Mouse (Mus musculus) frontal cortex, postnatal 10 days (tissue): ENCODE results near the gene Ip6k1.

Experiments
- DNase-seq, 2 experiments: peaks; one replicate each; pipeline ENCODE4 v3.0.0; 2022; ENCODE audit warnings: low spot score in 2 of 2, mixed read lengths in 1 of 2

Gene Ip6k1

DNA sequence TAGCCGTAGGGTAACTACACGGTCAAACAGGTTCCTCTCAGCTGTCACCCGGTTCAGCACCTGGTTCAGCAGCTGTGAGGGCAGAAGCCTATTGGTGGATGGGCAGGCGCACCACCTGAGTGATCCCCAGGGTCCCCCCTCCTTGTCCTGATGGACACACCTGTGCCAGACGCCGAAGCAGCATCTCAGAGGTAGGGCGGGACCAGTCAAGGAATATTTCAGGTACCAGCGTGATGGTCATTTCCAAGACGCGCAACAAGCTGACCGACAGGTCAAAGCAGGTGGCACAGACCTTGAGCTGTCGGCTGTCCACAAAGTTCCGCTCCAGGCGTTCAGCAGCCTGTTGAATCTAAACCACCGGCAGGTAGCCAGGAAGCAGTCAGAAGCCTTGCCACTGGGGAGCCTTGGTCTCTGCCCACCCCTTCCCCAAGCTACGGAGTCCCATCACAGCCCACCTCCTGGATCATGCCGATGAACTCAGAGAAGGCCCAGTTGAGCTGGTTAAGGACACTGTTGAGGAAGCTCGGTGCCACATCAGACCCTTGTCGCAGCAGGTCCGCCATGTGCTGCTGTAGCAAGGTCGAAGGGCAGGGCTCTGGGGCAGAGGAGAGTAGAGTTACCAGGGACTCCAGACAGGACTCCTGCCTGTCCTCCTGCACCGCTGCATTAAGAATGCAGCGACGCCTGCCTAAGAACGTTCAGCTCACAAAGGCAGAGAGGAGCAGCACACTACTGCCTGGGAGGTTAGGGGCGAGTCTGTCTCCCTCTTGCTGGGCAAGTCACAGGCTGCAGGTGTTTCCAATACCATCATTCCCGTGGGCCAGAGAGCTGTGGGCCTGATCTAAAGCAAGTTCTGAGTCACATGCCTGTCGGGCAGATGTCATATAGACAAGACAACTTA lies 54.3 kb downstream of the Ip6k1 start:
- DNase-seq: no peak

DNA sequence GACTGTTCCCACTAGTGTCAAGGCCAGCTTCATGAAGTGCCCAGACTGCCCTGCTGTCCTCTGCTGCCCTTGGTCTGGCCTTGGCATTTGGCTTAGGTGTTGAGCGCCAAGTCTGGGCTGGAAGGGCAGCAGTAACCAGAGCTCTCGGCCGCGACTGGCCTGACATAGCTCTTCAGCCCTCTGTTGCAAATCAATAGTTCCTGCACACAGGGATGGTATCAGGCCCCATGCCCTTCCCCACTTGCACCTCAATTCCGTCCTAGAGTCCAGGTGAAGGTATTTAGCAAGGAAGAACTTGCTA lies 54.9 kb downstream of the Ip6k1 start:
- DNase-seq: no peak

DNA sequence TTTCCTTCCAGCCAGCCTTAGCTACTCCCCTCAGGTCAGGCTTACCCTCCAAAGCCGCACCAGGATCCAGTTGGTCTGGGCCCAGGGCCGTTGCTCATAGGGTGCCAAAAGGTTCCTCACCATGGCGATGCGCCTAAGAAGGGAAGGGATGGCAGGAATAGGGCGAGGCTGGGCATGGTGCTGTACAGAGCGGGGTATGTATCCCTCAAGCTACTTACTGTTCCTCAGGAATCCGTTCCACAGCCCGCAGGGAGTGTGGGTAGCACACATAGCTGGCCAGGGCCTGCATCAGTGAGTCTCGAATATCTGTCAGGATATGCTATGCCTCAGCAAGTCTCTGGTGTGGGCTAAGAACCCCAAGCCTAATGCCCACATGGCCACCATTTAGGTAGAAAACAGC lies 56.0 kb downstream of the Ip6k1 start:
- DNase-seq: no peak

DNA sequence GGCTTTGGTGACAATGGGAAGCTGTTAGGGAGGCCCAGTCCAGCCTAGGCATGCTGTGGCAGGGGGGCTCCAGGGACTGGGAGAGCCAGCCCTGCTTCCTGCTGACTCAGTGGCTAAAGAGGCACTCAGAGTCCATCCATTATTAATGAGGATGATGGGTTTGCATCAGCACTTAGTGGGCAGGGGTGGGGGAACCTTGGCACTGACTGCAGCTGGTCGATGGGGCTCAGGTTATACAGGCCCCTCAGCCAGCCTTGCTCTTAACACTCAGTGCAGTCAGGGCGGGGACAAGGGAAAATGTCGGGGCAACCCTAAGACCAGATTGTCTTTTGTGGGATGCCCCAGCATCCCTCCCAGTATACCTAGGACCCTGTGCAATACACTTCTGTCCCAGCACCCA lies 59.8 kb downstream of the Ip6k1 start:
- no peak for DNase-seq

DNA sequence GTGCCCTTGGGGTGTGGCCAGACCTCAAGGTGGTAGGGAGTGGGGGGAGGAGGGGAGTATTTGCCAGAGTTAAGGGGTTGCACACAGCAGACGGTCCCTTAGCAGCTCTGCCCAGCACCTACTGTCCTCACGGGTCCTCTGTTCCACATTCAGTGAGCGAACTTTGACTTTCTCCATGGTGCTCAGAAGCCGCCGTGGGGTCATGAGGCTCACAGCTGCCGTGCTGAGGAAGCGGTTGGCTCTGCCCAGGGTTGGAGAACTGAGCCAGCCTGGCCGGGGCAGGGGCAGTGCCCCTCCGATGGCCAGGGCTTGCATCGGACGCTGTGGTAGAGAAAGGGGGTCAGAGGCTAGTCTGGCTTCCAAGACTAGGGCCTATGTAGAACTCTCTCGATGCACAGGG lies 61.1 kb downstream of the Ip6k1 start:
- DNase-seq: no peak

DNA sequence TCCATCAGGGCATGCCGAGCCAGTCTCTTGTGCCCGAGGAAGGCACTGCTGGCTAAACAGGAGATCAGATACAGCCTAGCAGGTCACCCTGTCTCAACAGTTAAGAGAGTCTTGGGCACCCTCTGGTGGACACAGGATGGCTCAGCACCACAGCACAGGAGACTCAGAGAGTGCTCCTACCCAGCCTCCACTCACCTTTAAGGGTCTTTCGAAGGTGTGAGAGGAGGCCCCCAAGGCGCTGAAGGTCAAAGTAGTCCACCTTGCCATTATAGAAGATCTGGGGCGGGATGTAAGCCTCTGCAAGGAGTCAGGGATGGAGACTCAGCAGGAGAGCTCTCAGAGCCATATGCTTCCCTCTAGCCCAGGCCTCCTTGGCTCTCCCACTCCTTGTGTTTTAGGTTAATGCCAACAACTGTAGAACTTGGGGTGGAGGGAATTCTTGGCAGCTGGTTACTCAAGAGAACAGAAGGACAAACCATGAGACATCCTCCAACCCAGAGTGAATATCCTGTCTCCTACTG lies 63.2 kb downstream of the Ip6k1 start:
- DNase-seq: peak in 1 of 2 experiments; percentile 64

DNA sequence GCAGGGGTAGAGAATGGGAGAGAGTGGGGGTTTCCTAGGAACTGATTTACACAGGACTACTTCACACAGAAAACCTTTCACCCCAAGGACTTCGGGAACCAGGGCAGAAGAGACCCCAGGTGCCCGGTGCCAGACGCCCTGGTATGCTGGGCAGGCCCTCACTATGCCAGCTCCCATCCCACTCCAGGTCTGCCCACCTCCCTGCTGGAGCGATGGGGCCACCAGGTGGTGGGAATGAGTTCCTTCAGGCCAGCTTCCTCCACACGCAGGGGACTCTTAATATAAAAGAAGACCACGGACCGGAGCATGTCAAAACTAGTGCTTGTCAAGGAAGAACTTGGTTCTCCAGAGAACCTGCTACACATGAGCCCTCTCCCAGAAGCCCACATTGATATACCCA lies 64.9 kb downstream of the Ip6k1 start:
- DNase-seq: no peak

DNA sequence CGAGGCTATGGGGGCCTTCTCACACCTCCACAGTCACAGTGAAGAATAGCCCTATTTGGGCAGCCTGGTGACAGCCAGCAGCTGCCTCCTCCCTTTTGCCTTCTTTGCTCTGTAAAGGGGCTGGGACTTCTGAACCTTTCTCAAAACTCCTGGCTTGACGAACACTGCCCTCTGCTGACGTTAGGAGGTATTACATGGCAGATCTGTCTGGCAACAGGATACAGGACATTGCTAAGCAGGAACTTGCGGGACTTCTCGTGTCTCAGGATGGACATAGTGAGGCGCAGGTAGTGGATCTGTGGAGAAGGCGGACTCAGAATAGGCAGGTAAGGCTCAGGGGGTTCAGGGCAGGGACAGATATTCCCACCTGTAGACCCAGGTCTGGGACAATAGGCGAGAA lies 65.6 kb downstream of the Ip6k1 start:
- DNase-seq: peak in 1 of 2 experiments; percentile 74

DNA sequence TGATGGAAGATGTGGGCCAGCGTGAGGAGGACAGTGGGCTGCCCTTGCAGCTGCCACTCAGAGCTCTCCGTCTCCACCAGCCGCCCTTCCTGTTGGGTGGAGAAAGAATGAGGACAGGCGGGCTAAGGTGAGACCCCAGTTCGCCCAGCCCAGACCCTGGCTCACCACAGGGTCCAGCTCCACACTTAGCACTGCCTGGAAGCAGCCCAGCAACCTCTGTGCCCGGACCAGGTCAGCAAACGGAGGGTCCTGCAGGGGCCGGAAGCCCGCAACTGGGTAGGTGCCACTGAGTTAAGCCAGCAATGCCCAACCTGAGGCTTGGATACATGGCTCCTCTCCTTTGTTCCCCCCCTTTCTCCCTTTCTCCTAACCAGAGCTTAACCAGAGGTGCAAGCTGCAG lies 66.7 kb downstream of the Ip6k1 start:
- DNase-seq: no peak

DNA sequence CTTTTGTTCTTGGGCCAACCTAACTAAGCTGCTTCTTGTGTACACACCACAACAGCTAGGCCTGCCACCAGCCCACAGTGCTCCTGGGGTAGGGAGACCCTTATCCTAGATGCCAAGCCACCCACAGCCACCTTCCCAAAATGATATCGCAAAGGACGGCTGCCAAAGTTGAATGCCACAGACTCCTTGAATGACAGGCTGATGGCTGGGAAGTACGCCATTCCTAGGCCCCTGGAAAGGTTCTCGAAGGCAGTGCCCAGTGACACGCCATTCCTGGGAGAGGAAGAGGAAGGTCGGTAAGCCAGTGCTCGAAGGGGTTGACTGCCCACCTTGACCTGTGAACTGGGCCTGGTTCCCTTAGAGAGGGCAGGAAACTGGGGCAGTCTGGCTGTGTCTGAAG lies 67.2 kb downstream of the Ip6k1 start:
- no peak for DNase-seq

DNA sequence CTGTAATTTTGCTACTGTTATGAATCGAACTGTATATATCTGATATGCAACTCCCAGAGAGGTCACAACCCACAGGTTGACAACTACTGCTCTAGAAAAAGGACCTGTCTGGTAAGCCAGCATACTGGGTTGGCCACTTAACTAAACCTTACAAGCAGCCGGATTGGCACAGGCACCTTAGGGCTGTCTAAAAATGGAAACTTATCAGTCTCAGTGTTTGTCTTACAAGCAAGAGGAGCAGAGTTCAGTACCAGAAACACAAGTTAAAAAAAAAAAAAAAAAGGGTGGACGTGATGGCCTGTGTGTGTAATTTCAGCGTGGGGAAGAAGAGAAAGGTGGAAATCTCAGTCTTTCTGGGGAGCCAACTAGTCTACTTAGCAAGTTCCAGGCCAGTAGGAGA lies 69.5 kb downstream of the Ip6k1 start:
- no peak for DNase-seq

DNA sequence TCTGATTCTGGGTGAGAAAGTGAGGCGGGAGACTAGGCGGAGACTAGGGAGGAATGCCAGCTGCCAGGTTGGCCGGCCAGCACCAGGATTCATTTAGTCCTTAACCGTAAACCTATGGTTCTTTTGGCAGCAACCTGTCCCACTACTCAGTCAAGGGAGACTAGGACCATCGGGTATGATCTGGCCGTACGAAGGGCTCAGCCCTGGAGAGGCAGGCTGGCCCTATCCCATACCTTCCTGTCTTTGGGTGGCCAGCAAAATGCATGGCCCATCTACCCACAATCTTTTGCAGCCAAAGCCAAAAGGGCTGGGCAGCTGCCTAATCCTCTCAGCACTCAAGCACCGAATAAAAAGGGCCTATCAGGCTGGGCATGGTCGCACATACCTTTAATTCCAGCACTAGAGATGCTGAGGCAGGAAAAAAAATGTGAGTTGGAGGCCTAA lies 70.2 kb downstream of the Ip6k1 start:
- DNase-seq: no peak

DNA sequence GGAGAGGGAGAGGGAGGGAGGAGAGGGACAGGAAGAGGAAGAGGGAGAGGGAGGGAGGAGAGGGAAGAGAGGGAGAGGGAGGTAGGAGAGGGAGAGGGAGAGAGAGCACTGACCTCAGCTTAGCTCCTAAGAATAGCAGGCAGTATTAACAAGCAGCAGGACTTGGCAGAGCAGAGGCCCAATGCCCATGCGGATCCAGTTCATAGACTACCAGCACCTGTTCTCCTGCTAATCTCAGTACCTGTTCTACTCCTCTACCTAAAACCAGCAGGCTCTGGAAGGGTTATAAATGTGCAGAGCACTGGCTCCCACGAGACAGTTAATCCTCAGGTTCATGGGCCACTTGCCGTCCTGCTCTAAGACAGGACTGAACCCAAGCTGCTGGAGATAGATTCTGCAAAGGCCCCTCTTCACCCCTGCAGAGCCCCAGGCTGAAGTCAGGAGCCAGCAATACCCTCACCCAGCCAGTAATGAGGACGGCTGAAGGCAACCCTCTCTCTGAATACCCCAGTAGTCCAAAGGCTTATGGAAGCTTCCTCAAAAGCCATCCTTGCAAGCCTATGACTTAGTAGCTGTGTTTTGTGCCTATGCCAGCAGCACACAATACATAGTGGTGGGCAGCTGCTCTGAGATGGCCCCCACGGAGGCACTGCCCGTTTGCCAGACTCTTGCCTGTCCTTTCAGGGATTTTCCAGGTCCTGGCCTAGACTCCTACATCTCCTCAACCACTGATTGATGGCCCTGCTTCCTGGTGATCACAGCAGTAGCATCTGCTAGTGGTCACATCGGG lies 71.0 kb downstream of the Ip6k1 start:
- no peak for DNase-seq

DNA sequence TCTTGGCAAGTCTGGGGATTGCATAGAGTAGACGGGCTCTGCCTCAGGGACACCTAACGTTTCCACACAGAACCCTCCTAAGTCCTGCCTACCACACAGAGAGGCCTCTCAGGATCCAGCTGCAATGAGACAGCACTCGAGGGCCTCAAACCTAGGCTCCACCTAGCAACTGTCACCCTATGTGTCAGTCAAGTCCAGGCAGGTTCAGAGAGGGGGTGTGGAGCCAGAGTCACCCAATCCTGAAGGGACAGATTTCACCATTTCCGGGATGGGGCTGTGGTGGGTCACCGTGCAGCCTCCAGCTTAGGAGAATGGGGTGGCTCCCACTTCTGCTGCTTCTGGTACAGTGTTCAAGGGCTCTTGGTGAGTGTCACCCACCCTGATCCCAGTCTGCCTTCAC lies 77.9 kb downstream of the Ip6k1 start, which contains the start of gene Mst1:
Mst1 (plus strand) TSS at position 269 of the 400 bp plus-strand sequence.
- no peak for DNase-seq

DNA sequence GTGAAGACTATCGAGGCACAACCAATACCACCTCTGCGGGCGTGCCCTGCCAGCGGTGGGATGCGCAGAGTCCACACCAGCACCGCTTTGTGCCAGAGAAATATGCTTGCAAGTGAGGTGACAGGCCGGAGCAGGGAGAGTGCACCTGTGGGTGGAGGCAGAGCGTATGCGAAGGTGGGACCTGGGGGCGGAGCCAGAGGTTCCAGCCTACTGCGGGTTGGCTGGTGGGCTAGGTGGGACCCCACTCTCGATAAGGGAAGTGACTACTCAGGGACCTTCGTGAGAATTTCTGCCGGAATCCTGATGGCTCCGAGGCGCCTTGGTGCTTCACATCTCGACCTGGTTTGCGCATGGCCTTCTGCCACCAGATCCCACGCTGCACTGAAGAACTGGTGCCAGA lies 80.2 kb downstream of the Ip6k1 start:
- no peak for DNase-seq

DNA sequence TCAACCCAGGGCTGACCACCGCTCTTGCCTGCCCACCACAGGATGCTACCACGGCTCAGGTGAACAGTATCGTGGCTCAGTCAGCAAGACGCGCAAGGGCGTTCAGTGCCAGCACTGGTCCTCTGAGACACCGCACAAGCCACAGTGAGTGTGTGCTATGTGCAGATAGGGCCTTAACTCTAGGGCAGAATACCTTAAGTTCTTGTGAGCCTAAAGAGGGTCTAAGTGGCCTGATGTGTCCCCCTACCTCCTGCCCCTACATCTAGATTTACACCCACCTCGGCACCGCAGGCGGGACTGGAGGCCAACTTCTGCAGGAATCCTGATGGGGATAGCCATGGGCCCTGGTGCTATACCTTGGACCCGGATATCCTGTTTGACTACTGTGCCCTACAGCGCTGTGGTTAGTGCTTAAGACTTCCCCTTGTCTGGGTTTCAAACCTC lies 80.7 kb downstream of the Ip6k1 start, which contains the start of gene Rnf123:
Rnf123 (minus strand) TSS at position 359 of the 444 bp plus-strand sequence.
- no peak for DNase-seq

DNA sequence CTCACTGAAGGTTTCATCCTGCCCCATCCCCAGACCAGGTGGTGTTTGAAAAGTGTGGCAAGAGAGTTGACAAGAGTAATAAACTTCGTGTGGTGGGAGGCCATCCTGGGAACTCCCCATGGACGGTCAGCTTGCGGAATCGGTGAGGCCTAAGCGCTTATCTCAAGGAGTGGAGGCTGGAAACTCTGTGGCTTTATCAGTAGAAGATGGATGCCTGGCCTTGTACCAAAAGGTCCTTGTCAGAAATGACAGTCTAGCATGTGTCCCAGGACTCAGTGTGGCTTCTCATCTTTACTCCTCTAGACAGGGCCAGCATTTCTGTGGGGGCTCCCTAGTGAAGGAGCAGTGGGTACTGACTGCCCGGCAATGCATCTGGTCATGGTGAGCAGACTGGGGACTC lies 81.3 kb downstream of the Ip6k1 start:
- no peak for DNase-seq

DNA sequence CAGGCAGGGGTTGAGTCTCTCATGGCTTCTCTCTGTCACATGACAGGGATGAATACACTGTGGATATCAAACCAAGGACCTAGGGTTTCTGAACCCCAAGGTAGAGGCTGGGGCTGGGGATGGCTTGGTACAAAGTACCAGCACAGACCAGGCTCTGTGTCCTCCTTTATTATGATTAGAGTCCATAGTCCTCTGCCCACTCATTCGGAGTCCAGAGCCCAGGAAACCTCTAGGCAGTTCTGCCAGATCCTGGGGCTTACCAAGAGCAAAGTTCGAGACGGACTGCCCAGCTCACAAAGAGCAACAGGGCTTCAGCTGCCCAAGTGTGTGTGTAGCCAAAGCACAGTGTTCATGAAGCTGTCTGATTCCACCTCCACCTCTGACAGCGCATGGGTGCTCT lies 83.0 kb downstream of the Ip6k1 start:
- DNase-seq: no peak

DNA sequence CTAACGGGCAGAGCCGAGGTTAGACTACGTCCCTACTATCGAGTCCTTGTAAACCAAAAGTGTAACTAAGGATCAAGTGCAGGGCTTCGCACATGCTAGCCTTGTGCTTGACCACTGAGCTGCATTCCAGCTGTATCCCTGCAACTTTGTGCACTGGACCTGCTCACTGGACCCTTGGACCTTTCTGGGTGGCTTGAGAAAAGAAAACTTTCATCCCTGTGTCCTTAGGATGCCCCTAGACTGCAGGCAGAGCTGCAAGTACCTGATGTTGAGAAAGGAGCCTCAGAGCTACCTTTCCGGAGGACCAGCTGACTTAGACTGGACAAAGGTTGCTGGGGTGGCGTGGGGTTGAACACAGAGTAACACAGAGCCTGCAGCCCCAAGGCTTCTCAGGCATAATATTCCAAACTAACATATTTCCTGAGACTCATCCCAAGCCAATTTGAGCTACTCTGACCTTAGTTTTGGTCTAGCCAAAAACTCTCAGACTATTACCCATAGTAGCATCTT lies 88.4 kb downstream of the Ip6k1 start:
- DNase-seq: no peak

DNA sequence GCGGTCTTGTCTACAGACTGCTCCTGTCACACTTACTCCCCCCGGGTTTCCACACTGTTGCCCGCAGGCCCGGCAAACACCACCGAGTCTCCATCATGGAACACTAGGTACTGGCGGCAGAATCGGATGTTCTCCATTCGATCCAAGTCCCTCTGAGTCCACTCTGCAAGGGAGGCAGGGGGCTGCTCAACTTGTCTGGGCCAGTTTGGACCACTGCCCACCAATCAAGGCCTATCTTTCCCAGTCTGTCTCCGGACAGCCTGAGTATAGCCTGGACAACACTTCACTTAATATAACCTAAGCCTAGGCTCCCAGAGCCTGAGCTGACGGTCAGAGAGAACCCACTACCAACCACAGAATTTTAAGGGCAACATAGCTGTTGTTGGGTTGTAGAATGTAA lies 91.3 kb downstream of the Ip6k1 start:
- no peak for DNase-seq

DNA sequence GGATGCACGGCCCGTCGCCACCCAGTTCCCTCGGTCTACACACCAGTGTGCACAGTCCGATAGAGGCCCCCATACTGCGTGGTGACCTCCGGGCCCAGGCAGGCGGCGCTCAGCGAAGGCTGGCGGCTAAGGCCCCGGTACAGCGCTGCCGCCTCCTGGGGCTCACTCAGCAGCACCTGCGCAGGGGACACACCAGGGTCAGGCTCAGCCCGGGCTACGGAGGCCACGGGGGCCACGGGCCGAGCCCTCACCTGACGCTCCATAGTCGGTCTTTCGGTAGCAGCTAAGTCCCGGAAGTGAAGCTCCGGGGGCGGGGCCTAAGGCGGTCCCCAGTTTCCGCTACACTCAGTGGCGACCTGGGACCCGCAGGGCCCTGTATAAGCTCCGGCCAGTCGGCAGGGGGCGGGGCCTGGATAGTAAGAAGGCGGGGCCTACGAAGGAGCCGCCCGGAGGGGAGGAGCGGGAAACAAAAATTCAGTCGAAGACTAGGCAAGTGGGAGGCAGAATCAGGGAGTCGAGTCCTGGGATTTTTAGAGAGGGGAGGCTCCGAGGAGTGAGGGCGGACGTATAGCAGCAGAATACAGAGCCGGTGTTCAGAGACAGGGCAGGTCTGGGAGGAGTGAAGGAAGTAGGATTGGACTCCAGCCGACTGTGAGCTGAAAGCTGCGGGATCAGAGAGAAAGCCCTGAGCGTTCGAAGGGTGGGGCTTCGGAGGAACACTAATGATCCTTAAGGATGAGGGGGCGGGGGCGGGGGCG lies 92.1 kb downstream of the Ip6k1 start, which contains the start of gene Apeh:
Apeh (minus strand) TSS at position 423 of the 758 bp plus-strand sequence.
- peak; percentile 86 to 90 for DNase-seq

DNA sequence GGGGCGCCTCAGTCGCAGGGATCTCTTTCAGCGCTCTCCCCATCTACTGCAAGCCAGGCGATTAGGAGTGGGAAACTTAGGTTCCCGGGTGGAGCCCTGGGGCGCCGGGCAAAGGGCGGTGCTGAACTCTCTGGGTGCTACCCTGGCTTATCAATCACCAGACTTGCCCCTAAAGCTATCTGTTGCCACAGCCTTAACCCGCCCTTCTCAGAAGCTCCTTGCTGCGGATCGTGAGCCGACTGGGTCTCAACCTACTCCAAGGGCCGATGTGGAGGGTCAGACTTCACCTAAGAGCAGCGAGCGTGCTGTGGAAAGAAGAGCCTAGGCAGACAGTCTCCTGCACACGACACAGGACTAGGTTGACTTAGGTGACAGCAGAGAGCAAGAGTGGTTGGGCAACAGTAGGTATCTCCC lies 92.7 kb downstream of the Ip6k1 start:
- no peak for DNase-seq
